Mouse (Mus musculus) WW6 (cell line): ENCODE data around the gene Gm20388.

Experiments used
- DNase-seq: peaks from one replicate; pipeline ENCODE4 v3.0.0-alpha.2; 2013; ENCODE audit warnings: low read depth, low spot score

Gm20388 gene

GRCm38 (mm10) chr8:120044907-120045306, 134.3 kb downstream of the Gm20388 start:
- no peak for DNase-seq

GRCm38 (mm10) chr8:120045471-120045870, 134.8 kb downstream of the Gm20388 start:
- DNase-seq = no peak

GRCm38 (mm10) chr8:120046258-120047020, 135.8 kb downstream of the Gm20388 start:
- no peak for DNase-seq

GRCm38 (mm10) chr8:120049949-120050348, 139.3 kb downstream of the Gm20388 start:
- no peak for DNase-seq

- no peak for DNase-seq
These were observed 139.7 kb downstream of the Gm20388 start for GRCm38 (mm10) chr8:120050376-120050775.

- DNase-seq = no peak
These were observed 140.4 kb downstream of the Gm20388 start for GRCm38 (mm10) chr8:120051006-120051405.

GRCm38 (mm10) chr8:120051908-120052307, 141.3 kb downstream of the Gm20388 start:
- no peak for DNase-seq

- DNase-seq = no peak
These were observed 141.7 kb downstream of the Gm20388 start for GRCm38 (mm10) chr8:120052318-120052717.

- DNase-seq = no peak
These were observed 144.2 kb downstream of the Gm20388 start for GRCm38 (mm10) chr8:120054833-120055232.

- DNase-seq = no peak
These were observed 146.4 kb downstream of the Gm20388 start for GRCm38 (mm10) chr8:120057078-120057477.

GRCm38 (mm10) chr8:120062742-120063141, 152.1 kb downstream of the Gm20388 start:
- no peak for DNase-seq

GRCm38 (mm10) chr8:120063326-120063725, 152.7 kb downstream of the Gm20388 start:
- no peak for DNase-seq

- no peak for DNase-seq
These were observed 155.0 kb downstream of the Gm20388 start for GRCm38 (mm10) chr8:120065611-120066010.

GRCm38 (mm10) chr8:120066226-120066625, 155.6 kb downstream of the Gm20388 start:
- DNase-seq = no peak

- DNase-seq = no peak
These were observed 157.5 kb downstream of the Gm20388 start for GRCm38 (mm10) chr8:120067936-120068668.

- peak; percentile 48 for DNase-seq
These were observed 161.0 kb downstream of the Gm20388 start for GRCm38 (mm10) chr8:120071684-120072083.

GRCm38 (mm10) chr8:120072259-120072658, 161.6 kb downstream of the Gm20388 start:
- DNase-seq = no peak

GRCm38 (mm10) chr8:120072827-120073226, 162.2 kb downstream of the Gm20388 start:
- DNase-seq = no peak

GRCm38 (mm10) chr8:120074516-120074915, 163.9 kb downstream of the Gm20388 start:
- no peak for DNase-seq

GRCm38 (mm10) chr8:120075347-120075746, 164.7 kb downstream of the Gm20388 start:
- no peak for DNase-seq

- DNase-seq = peak; percentile 54
These were observed 167.4 kb downstream of the Gm20388 start for GRCm38 (mm10) chr8:120078080-120078479.

- DNase-seq = no peak
These were observed 168.7 kb downstream of the Gm20388 start for GRCm38 (mm10) chr8:120079361-120079760.

- no peak for DNase-seq
These were observed 172.6 kb downstream of the Gm20388 start for GRCm38 (mm10) chr8:120083261-120083660.
